Mouse (Mus musculus) heart, postnatal 10 days (tissue): ENCODE measurements around the gene Apobec1. TPM values are rescaled to one million over a fixed set of nuclear protein-coding genes. Genes with fewer than 3 reads are reported as not detected.
"Not testable (repeated sequence)": the region's sequence is repeated elsewhere in the genome, so short reads cannot be mapped to it uniquely, and the experiment has no call there.

Experiments
- DNase-seq, 2 experiments: peaks; one replicate each; pipeline ENCODE4 v3.0.0; 2021
- intact Hi-C: fragments of 180-260 bp; cut with DNase I; formaldehyde crosslinking; loops from one replicate; pipeline ENCODE4 v1.15.1; 2025
- total RNA-seq, 2 experiments: library from RNA; stranded (reverse); gene quantifications; 2 replicates each; pipeline ENCODE4 v1.2.3; 2021

The Apobec1 gene
- total RNA-seq, result 1 to 10 TPM; 6.4 to 6.9 TPM

- intact Hi-C loops, result no loop called here
- peak; percentile 83 to 85 for DNase-seq
Observed at GRCm38 (mm10) chr6:122602242-122602991, at the start of gene Apobec1. Gene Apobec1 (minus strand): TSS chr6:122602444.

GRCm38 (mm10) chr6:122650398-122650980 is 48.2 kb upstream of the Apobec1 start:
- intact Hi-C loops, result no loop called here
- DNase-seq, result no peak

GRCm38 (mm10) chr6:122649903-122650302 is 47.7 kb upstream of the Apobec1 start:
- intact Hi-C loops, result no loop called here
- no peak for DNase-seq

GRCm38 (mm10) chr6:122644196-122644595 is 42.0 kb upstream of the Apobec1 start:
- DNase-seq, intact Hi-C loops: not testable (repeated sequence)

- DNase-seq, intact Hi-C loops: not testable (repeated sequence)
Observed at GRCm38 (mm10) chr6:122637566-122637965, 35.3 kb upstream of the Apobec1 start.

- no peak for DNase-seq
- intact Hi-C loops, result no loop called here
Observed at GRCm38 (mm10) chr6:122636666-122637065, 34.4 kb upstream of the Apobec1 start.

GRCm38 (mm10) chr6:122635315-122635714 is 33.1 kb upstream of the Apobec1 start:
- intact Hi-C loops, result no loop called here
- no peak for DNase-seq

- intact Hi-C loops, result loop anchor here (1.0 kb wide), 1 partner anchor 38 kb away; no protein-coding TSS in a partner anchor
Observed at GRCm38 (mm10) chr6:122633411-122633810, 31.2 kb upstream of the Apobec1 start.

GRCm38 (mm10) chr6:122627469-122628108 is 25.3 kb upstream of the Apobec1 start:
- no peak for DNase-seq
- intact Hi-C loops, result no loop called here

More at GRCm38 (mm10) chr6:122633411-122633810, 31.2 kb upstream of the Apobec1 start:
- peak; percentile 38 to 47 for DNase-seq

GRCm38 (mm10) chr6:122626110-122626509 is 23.9 kb upstream of the Apobec1 start, which contains the start of gene Dppa3:
Gene Dppa3 (plus strand): TSS chr6:122626410.
- no peak for DNase-seq
- intact Hi-C loops, result no loop called here

- no peak for DNase-seq
- intact Hi-C loops, result no loop called here
Observed at GRCm38 (mm10) chr6:122625156-122625555, 22.9 kb upstream of the Apobec1 start.

GRCm38 (mm10) chr6:122624480-122624879 is 22.2 kb upstream of the Apobec1 start:
- intact Hi-C loops, result no loop called here
- DNase-seq, result no peak

- DNase-seq, result no peak
- intact Hi-C loops, result no loop called here
Observed at GRCm38 (mm10) chr6:122621066-122621465, 18.8 kb upstream of the Apobec1 start.

- DNase-seq, result no peak
- intact Hi-C loops, result no loop called here
Observed at GRCm38 (mm10) chr6:122616022-122616421, 13.8 kb upstream of the Apobec1 start.

GRCm38 (mm10) chr6:122614047-122614446 is 11.8 kb upstream of the Apobec1 start:
- intact Hi-C loops, result no loop called here
- no peak for DNase-seq

GRCm38 (mm10) chr6:122612426-122612825 is 10.2 kb upstream of the Apobec1 start:
- intact Hi-C loops, result no loop called here

GRCm38 (mm10) chr6:122609771-122610170 is 7.5 kb upstream of the Apobec1 start, which contains the start of gene Gdf3:
Gene Gdf3 (minus strand): TSS chr6:122610087.
- intact Hi-C loops, result no loop called here
- DNase-seq, result no peak

More at GRCm38 (mm10) chr6:122612426-122612825, 10.2 kb upstream of the Apobec1 start:
- no peak for DNase-seq

- no peak for DNase-seq
- intact Hi-C loops, result no loop called here
Observed at GRCm38 (mm10) chr6:122609377-122609728, 7.1 kb upstream of the Apobec1 start.

- intact Hi-C loops, result no loop called here
- DNase-seq, result no peak
Observed at GRCm38 (mm10) chr6:122608434-122609376, 6.5 kb upstream of the Apobec1 start.

GRCm38 (mm10) chr6:122607700-122608099 is 5.5 kb upstream of the Apobec1 start:
- intact Hi-C loops, result no loop called here
- DNase-seq, result no peak
